Mouse (Mus musculus): ENCODE data around the gene Kidins220. TPM values are rescaled to one million over a fixed set of nuclear protein-coding genes. Genes with fewer than 3 reads are reported as not detected.

Gene Kidins220
- polyA plus RNA-seq, 1 experiment from 2014 or later = 69.2 TPM

- Histone ChIP-seq H3K4me3 (ENCODE audit: low read depth, low read length) (no peak overlapping the region), H3K27me3 (ENCODE audit: control insufficient read depth, insufficient read depth, low read length) (no peaks in the 10 kb centered on the region), H3K9ac (ENCODE audit: low read depth, low read length) (no peak overlapping the region), H3K27ac (ENCODE audit: low read depth, low read length) (no peak overlapping the region), H3K4me2 (replicated peaks; ENCODE audit: low read depth, low read length) (no peak overlapping the region), H3K4me1 (replicated peaks; ENCODE audit: control insufficient read depth, insufficient read depth, low read length) (no peaks in the 10 kb centered on the region), H3K9me3 (ENCODE audit: control insufficient read depth, low read length) (no peaks in the 10 kb centered on the region), H3K36me3 (ENCODE audit: control insufficient read depth, insufficient read depth, low read length) (no peaks in the 10 kb centered on the region)
- WGBS = 89% methylated on average over 5 of the region's 5 CpGs
- DNase-seq (ENCODE audit: low spot score) = no peak
- no peak for ATAC-seq (ENCODE audit: low FRiP score)
Measured at GRCm38 (mm10) chr12:24971490-24972200, 3.1 kb upstream of the Kidins220 start.

- DNase-seq (ENCODE audit: low spot score) (no peak), ATAC-seq (ENCODE audit: low FRiP score) (no peak)
- no peak overlapping the region for H3K9ac ChIP-seq (ENCODE audit: low read depth, low read length)
- no peaks in the 10 kb centered on the region for H3K36me3 ChIP-seq (ENCODE audit: control insufficient read depth, insufficient read depth, low read length)
- H3K9me3 ChIP-seq (ENCODE audit: control insufficient read depth, low read length) = no peaks in the 10 kb centered on the region
- H3K4me3 ChIP-seq (ENCODE audit: low read depth, low read length) = no peak overlapping the region
- H3K4me2 ChIP-seq (replicated peaks; ENCODE audit: low read depth, low read length) = no peak overlapping the region
- no peaks in the 10 kb centered on the region for H3K27me3 ChIP-seq (ENCODE audit: control insufficient read depth, insufficient read depth, low read length)
- no peaks in the 10 kb centered on the region for H3K4me1 ChIP-seq (replicated peaks; ENCODE audit: control insufficient read depth, insufficient read depth, low read length)
- 75% methylated on average over 8 of the region's 8 CpGs for WGBS
- H3K27ac ChIP-seq (ENCODE audit: low read depth, low read length) = no peak overlapping the region
Measured at GRCm38 (mm10) chr12:24972371-24973350, 2.1 kb upstream of the Kidins220 start.

DNA sequence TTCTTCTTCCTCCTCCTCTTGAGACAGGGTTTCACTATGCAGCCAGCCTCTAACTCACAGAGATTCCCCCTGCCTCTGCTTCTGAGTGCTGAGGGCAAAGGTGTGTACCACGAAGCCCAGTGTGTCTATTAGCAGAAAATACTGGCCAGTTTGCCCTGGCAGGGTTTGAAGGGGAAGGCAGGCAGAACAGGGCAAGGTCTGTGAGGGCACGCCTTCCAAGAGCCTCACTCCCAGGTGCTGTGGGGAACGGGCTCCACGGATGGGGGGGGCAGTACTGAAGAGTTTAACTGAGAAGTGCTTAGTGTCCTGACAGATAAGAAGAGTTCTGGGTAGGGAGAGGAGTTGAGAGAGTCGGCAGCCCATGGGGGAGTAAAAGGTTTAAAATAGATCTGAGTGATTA is 1.1 kb upstream of the Kidins220 start:
- no peaks in the 10 kb centered on the region for H3K4me1 ChIP-seq (replicated peaks; ENCODE audit: control insufficient read depth, insufficient read depth, low read length)
- ATAC-seq (ENCODE audit: low FRiP score) (no peak), DNase-seq (ENCODE audit: low spot score) (no peak)
- 78% methylated on average over 5 of the region's 5 CpGs for WGBS
- H3K27ac ChIP-seq (ENCODE audit: low read depth, low read length) = no peak overlapping the region
- no peaks in the 10 kb centered on the region for H3K27me3 ChIP-seq (ENCODE audit: control insufficient read depth, insufficient read depth, low read length)
- H3K36me3 ChIP-seq (ENCODE audit: control insufficient read depth, insufficient read depth, low read length) = no peaks in the 10 kb centered on the region
- no peaks in the 10 kb centered on the region for H3K9me3 ChIP-seq (ENCODE audit: control insufficient read depth, low read length)
- no peak overlapping the region for H3K4me2 ChIP-seq (replicated peaks; ENCODE audit: low read depth, low read length)
- H3K4me3 ChIP-seq (ENCODE audit: low read depth, low read length) = no peak overlapping the region
- H3K9ac ChIP-seq (ENCODE audit: low read depth, low read length) = no peak overlapping the region

GRCm38 (mm10) chr12:24975115-24975733 is 499 bp downstream of the Kidins220 start:
- peak; percentile 84 for ATAC-seq (ENCODE audit: low FRiP score)
- peak overlapping the region; percentile 80 for H3K9ac ChIP-seq (ENCODE audit: low read depth, low read length)
- H3K4me3 ChIP-seq (ENCODE audit: low read depth, low read length) = peak overlapping the region; percentile 79
- H3K9me3 ChIP-seq (ENCODE audit: control insufficient read depth, low read length) = no peaks in the 10 kb centered on the region
- H3K4me2 ChIP-seq (replicated peaks; ENCODE audit: low read depth, low read length) = peak overlapping the region; percentile 47
- peak; percentile 86 for DNase-seq (ENCODE audit: low spot score)
- WGBS = under 1% methylated on average over 29 of the region's 31 CpGs
- H3K36me3 ChIP-seq (ENCODE audit: control insufficient read depth, insufficient read depth, low read length) = no peaks in the 10 kb centered on the region
- peak overlapping the region; percentile 89 for H3K27ac ChIP-seq (ENCODE audit: low read depth, low read length)
- H3K4me1 ChIP-seq (replicated peaks; ENCODE audit: control insufficient read depth, insufficient read depth, low read length) = no peaks in the 10 kb centered on the region
- H3K27me3 ChIP-seq (ENCODE audit: control insufficient read depth, insufficient read depth, low read length) = no peaks in the 10 kb centered on the region

DNA sequence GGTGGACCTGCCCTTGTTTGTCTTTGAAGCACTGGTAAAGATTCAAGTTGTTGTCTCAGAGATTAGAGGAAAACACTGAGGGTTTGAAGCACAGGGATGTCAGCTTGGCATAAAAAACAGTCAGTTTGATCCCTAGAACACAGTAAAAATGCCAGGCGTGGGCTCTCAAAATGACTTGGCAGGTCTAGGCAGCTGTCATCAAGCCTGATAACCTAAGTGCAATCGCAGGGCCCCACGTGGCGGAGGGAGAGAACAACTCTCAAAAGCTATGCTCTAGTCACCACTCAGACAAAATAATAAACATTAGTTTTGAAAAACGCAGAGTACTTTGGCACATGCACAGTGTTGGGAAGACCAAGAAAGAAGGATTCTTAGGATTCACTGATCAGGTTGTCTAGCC is 10.5 kb downstream of the Kidins220 start:
- no peak overlapping the region for H3K9ac ChIP-seq (ENCODE audit: low read depth, low read length)
- WGBS = 90% methylated on average over 5 of the region's 5 CpGs
- DNase-seq (ENCODE audit: low spot score) = no peak
- no peak overlapping the region for H3K4me3 ChIP-seq (ENCODE audit: low read depth, low read length)
- H3K27me3 ChIP-seq (ENCODE audit: control insufficient read depth, insufficient read depth, low read length) = no peaks in the 10 kb centered on the region
- H3K27ac ChIP-seq (ENCODE audit: low read depth, low read length) = no peak overlapping the region
- H3K4me1 ChIP-seq (replicated peaks; ENCODE audit: control insufficient read depth, insufficient read depth, low read length) = no peaks in the 10 kb centered on the region
- ATAC-seq (ENCODE audit: low FRiP score) = no peak
- no peaks in the 10 kb centered on the region for H3K36me3 ChIP-seq (ENCODE audit: control insufficient read depth, insufficient read depth, low read length)
- no peaks in the 10 kb centered on the region for H3K9me3 ChIP-seq (ENCODE audit: control insufficient read depth, low read length)
- no peak overlapping the region for H3K4me2 ChIP-seq (replicated peaks; ENCODE audit: low read depth, low read length)

DNA sequence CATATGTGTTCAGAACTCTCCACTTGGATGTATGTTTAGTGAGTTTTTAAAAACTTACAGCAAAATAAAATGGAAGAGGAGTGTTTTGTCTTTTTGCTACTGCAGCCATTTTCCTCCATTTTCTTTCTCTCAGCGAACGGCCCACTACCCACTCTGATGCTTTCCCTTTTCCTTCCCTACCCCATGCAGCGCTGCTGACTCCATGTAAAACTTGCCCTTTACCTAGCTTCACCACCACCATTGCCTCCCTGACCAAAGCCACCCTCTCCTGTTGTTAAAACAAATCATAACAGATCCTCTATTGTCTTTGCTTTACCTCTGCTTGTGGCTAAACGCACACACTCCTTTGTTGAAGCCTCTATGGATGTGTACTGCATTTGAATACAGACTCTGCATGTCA is 20.6 kb downstream of the Kidins220 start:
- H3K36me3 ChIP-seq (ENCODE audit: control insufficient read depth, insufficient read depth, low read length) = 0 out of 2 replicates have a peak, but pooled peaks cover 3% of the 10 kb centered on the region
- H3K4me3 ChIP-seq (ENCODE audit: low read depth, low read length) = no peak overlapping the region
- H3K27me3 ChIP-seq (ENCODE audit: control insufficient read depth, insufficient read depth, low read length) = no peaks in the 10 kb centered on the region
- 86% methylated on average over 4 of the region's 4 CpGs for WGBS
- H3K4me1 ChIP-seq (replicated peaks; ENCODE audit: control insufficient read depth, insufficient read depth, low read length) = no peaks in the 10 kb centered on the region
- no peak overlapping the region for H3K9ac ChIP-seq (ENCODE audit: low read depth, low read length)
- ATAC-seq (ENCODE audit: low FRiP score) = no peak
- H3K27ac ChIP-seq (ENCODE audit: low read depth, low read length) = no peak overlapping the region
- no peaks in the 10 kb centered on the region for H3K9me3 ChIP-seq (ENCODE audit: control insufficient read depth, low read length)
- H3K4me2 ChIP-seq (replicated peaks; ENCODE audit: low read depth, low read length) = no peak overlapping the region
- no peak for DNase-seq (ENCODE audit: low spot score)

GRCm38 (mm10) chr12:25005350-25005749 is 30.6 kb downstream of the Kidins220 start:
- DNase-seq (ENCODE audit: low spot score) (no peak), ATAC-seq (ENCODE audit: low FRiP score) (no peak)
- Histone ChIP-seq H3K36me3 (ENCODE audit: control insufficient read depth, insufficient read depth, low read length) (peaks cover 5% of the 10 kb centered on the region; the same call in 1 of the 2 replicates), H3K27ac (ENCODE audit: low read depth, low read length) (no peak overlapping the region), H3K9me3 (ENCODE audit: control insufficient read depth, low read length) (no peaks in the 10 kb centered on the region), H3K4me2 (replicated peaks; ENCODE audit: low read depth, low read length) (no peak overlapping the region), H3K4me1 (replicated peaks; ENCODE audit: control insufficient read depth, insufficient read depth, low read length) (no peaks in the 10 kb centered on the region), H3K9ac (ENCODE audit: low read depth, low read length) (no peak overlapping the region), H3K4me3 (ENCODE audit: low read depth, low read length) (no peak overlapping the region), H3K27me3 (ENCODE audit: control insufficient read depth, insufficient read depth, low read length) (no peaks in the 10 kb centered on the region)
- WGBS = 90% methylated on average over 6 of the region's 6 CpGs

GRCm38 (mm10) chr12:25009957-25010356 is 35.2 kb downstream of the Kidins220 start:
- no peak overlapping the region for H3K4me3 ChIP-seq (ENCODE audit: low read depth, low read length)
- no peak overlapping the region for H3K9ac ChIP-seq (ENCODE audit: low read depth, low read length)
- WGBS = 94% methylated on average over 9 of the region's 9 CpGs
- ATAC-seq (ENCODE audit: low FRiP score) (no peak), DNase-seq (ENCODE audit: low spot score) (no peak)
- H3K9me3 ChIP-seq (ENCODE audit: control insufficient read depth, low read length) = no peaks in the 10 kb centered on the region
- H3K4me1 ChIP-seq (replicated peaks; ENCODE audit: control insufficient read depth, insufficient read depth, low read length) = no peaks in the 10 kb centered on the region
- no peak overlapping the region for H3K4me2 ChIP-seq (replicated peaks; ENCODE audit: low read depth, low read length)
- H3K36me3 ChIP-seq (ENCODE audit: control insufficient read depth, insufficient read depth, low read length) = peaks cover 3% of the 10 kb centered on the region
- no peak overlapping the region for H3K27ac ChIP-seq (ENCODE audit: low read depth, low read length)
- no peaks in the 10 kb centered on the region for H3K27me3 ChIP-seq (ENCODE audit: control insufficient read depth, insufficient read depth, low read length)
